Comparison of ENCODE assay signal across 20 mouse cellular contexts in the genomic region with DNA sequence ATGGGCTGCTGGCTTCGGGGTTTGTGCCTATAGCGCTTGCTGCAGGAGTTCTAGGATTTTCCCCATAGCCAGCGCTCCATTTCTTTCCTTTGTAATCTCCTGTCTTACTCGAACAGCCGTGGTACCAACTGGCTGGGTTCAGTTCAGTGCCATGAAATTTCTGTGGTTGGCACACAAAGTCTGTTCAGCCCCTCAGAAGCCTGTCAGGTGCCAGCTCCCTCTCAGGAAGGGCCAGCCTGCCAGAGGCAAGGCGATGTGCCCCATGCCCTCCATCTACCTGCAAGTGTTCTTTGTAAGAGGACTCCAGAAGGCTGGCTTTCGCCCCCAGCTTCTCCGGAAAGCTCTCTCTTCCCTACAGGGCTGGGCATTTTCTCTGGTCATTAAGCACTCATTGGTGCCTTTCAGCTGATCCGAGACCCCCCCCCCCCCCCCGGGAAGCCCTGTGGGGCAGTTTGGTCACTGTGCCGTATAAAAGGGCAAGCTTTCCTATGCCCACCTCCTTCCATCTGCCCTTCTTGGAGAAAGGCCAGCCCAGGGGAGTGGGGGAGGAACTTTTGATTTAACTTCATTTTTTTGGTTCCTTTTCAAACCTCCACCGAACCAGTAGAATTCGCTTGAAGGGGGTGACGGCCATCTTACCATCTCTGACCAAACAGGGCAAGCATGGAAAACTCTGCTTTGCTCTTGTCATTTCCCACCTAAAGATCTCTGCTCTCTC.
DNase-seq lines count a peak whose midpoint lies in the region; ATAC-seq and TF ChIP-seq lines count a peak whose summit lies in the region.
"Had no signal": no experiment of that assay in that cellular context is flagged by ENCODE, and none has a peak within 500 bp of the region (broad histone marks: within the 10 kb centered on the region; RNA-seq: fewer than 3 reads in every experiment).

No protein-coding gene starts in this region.

- H3K36me3 ChIP-seq in hindbrain, postnatal 0 days (ENCODE audit: insufficient read depth, low read length) = no peaks in the 10 kb centered on the region
- H3K36me3 ChIP-seq in hindbrain, embryonic 13.5 days = no peaks in the 10 kb centered on the region
- no peaks in the 10 kb centered on the region for H3K36me3 ChIP-seq in forebrain, postnatal 0 days (ENCODE audit: insufficient read depth)
- H3K36me3 ChIP-seq in neural tube, embryonic 15.5 days = no peaks in the 10 kb centered on the region
- H3K36me3 ChIP-seq: neural tube, embryonic 13.5 days had no signal

- no peak overlapping the region for H3K4me3 ChIP-seq in hindbrain, postnatal 0 days (ENCODE audit: low read length)
- H3K4me3 ChIP-seq in hindbrain, embryonic 13.5 days = no peak overlapping the region
- H3K4me3 ChIP-seq in forebrain, postnatal 0 days (ENCODE audit: low read depth, low read length) = no peak overlapping the region
- no peak overlapping the region for H3K4me3 ChIP-seq in neural tube, embryonic 15.5 days (replicated peaks)
- H3K4me3 ChIP-seq: myocyte; neural tube, embryonic 13.5 days had no signal

- H3K4me2 ChIP-seq in hindbrain, postnatal 0 days (ENCODE audit: low read depth, low read length) = no peak overlapping the region
- no peak overlapping the region for H3K4me2 ChIP-seq in hindbrain, embryonic 13.5 days
- H3K4me2 ChIP-seq in forebrain, postnatal 0 days (ENCODE audit: low read depth) = no peak overlapping the region
- no peak overlapping the region for H3K4me2 ChIP-seq in neural tube, embryonic 15.5 days
- H3K4me2 ChIP-seq: neural tube, embryonic 13.5 days had no signal

- H3K9ac ChIP-seq in hindbrain, postnatal 0 days (replicated peaks; ENCODE audit: low read length) = no peak overlapping the region
- H3K9ac ChIP-seq in hindbrain, embryonic 13.5 days = no peak overlapping the region
- no peak overlapping the region for H3K9ac ChIP-seq in forebrain, postnatal 0 days
- H3K9ac ChIP-seq in neural tube, embryonic 15.5 days (replicated peaks) = no peak overlapping the region
- H3K9ac ChIP-seq: neural tube, embryonic 13.5 days had no signal

- ATAC-seq in hindbrain, postnatal 0 days = peak; percentile 46; the same call in 1 of the 2 replicates
- ATAC-seq in hindbrain, embryonic 13.5 days (ENCODE audit: low FRiP score) = no peak
- ATAC-seq in forebrain, postnatal 0 days = peak; percentile 76
- ATAC-seq in neural tube, embryonic 15.5 days (ENCODE audit: low FRiP score) = no peak
- ATAC-seq: CD4-positive, CD25-positive, alpha-beta regulatory T cell, adult 4 months; inflammation-experienced regulatory T-cells, adult 6 months had no signal

- no peak overlapping the region for H3K27ac ChIP-seq in hindbrain, postnatal 0 days
- no peak overlapping the region for H3K27ac ChIP-seq in hindbrain, embryonic 13.5 days
- H3K27ac ChIP-seq in forebrain, postnatal 0 days (ENCODE audit: low read depth, low read length) = no peak overlapping the region
- no peak overlapping the region for H3K27ac ChIP-seq in neural tube, embryonic 15.5 days (replicated peaks)
- H3K27ac ChIP-seq: neural tube, embryonic 13.5 days had no signal

- TF ChIP-seq POLR2A in brain, embryonic 14.5 days (IDR thresholded peaks at IDR 0.05; ENCODE audit: borderline replicate concordance, extremely low read depth, insufficient read depth, insufficient read length, poor library complexity, severe bottlenecking) = no peak

- no peaks in the 10 kb centered on the region for H3K4me1 ChIP-seq in hindbrain, postnatal 0 days (ENCODE audit: insufficient read depth, low read length)
- peaks cover 4% of the 10 kb centered on the region; the same call in 1 of the 2 replicates for H3K4me1 ChIP-seq in hindbrain, embryonic 13.5 days (replicated peaks)
- H3K4me1 ChIP-seq in forebrain, postnatal 0 days (ENCODE audit: insufficient read depth) = no peaks in the 10 kb centered on the region
- H3K4me1 ChIP-seq in neural tube, embryonic 15.5 days = peaks cover 7% of the 10 kb centered on the region

- WGBS in hindbrain, postnatal 0 days = 55% methylated on average over 14 of the region's 14 CpGs
- WGBS in hindbrain, embryonic 13.5 days = 89% methylated on average over 14 of the region's 14 CpGs
- 68% methylated on average over 14 of the region's 14 CpGs for WGBS in forebrain, postnatal 0 days
- 86% methylated on average over 14 of the region's 14 CpGs for WGBS in neural tube, embryonic 15.5 days

- no peaks in the 10 kb centered on the region for H3K27me3 ChIP-seq in hindbrain, postnatal 0 days (ENCODE audit: insufficient read depth, low read length)
- H3K27me3 ChIP-seq in hindbrain, embryonic 13.5 days = no peaks in the 10 kb centered on the region
- H3K27me3 ChIP-seq in forebrain, postnatal 0 days (ENCODE audit: insufficient read depth, low read length) = no peaks in the 10 kb centered on the region
- no peaks in the 10 kb centered on the region for H3K27me3 ChIP-seq in neural tube, embryonic 15.5 days (replicated peaks)
- H3K27me3 ChIP-seq: neural tube, embryonic 13.5 days had no signal

- DNase-seq in cerebellum, postnatal 25 days = peak; percentile 20 to 33
- DNase-seq in cerebellum, postnatal 36 days = no peak
- peak; percentile 68 for DNase-seq in hindbrain, postnatal 0 days (ENCODE audit: low spot score)
- DNase-seq in brain, embryonic 14.5 days (ENCODE audit: low read depth) = peak; percentile 62
- DNase-seq in forebrain, postnatal 0 days = peak; percentile 65
- DNase-seq in kidney, postnatal 14 days = no peak
- DNase-seq: adrenal gland, postnatal 36 days; cerebellum, adult 11-12 months; heart, postnatal 4 days; kidney, adult 18-20 months; lung, postnatal 4 days; midbrain, embryonic 14.5 days; thymus, adult 18-20 months; thymus, postnatal 36 days had no signal

- no peaks in the 10 kb centered on the region for H3K9me3 ChIP-seq in hindbrain, postnatal 0 days (ENCODE audit: low read length)
- H3K9me3 ChIP-seq in hindbrain, embryonic 13.5 days = no peaks in the 10 kb centered on the region
- no peaks in the 10 kb centered on the region for H3K9me3 ChIP-seq in forebrain, postnatal 0 days (ENCODE audit: low read length)
- no peaks in the 10 kb centered on the region for H3K9me3 ChIP-seq in neural tube, embryonic 15.5 days (replicated peaks)
- H3K9me3 ChIP-seq: neural tube, embryonic 13.5 days had no signal

- no peak for TF ChIP-seq CTCF in hindbrain, postnatal 0 days (IDR thresholded peaks at IDR 0.05; ENCODE audit: low read depth)
- TF ChIP-seq CTCF in brain, embryonic 14.5 days (IDR thresholded peaks at IDR 0.05; ENCODE audit: borderline replicate concordance, extremely low read depth, insufficient read depth, insufficient read length) = no peak
- TF ChIP-seq CTCF in forebrain, postnatal 0 days (IDR thresholded peaks at IDR 0.05; ENCODE audit: low read depth) = no peak

Comparison
In these comparisons a context has a peak if more than half of its experiments do, and no peak if none do; other contexts are left out.
1. DNase-seq: peak in cerebellum, postnatal 25 days (2 of 2), hindbrain, postnatal 0 days (single experiment), brain, embryonic 14.5 days (single experiment) and forebrain, postnatal 0 days (single experiment); none in cerebellum, postnatal 36 days (0 of 2) and kidney, postnatal 14 days (single experiment).
2. ATAC-seq: peak in hindbrain, postnatal 0 days (single experiment) and forebrain, postnatal 0 days (single experiment); none in hindbrain, embryonic 13.5 days (single experiment) and neural tube, embryonic 15.5 days (single experiment).